Mouse (Mus musculus): ENCODE measurements around the gene Npas2.

Gene Npas2

DNA sequence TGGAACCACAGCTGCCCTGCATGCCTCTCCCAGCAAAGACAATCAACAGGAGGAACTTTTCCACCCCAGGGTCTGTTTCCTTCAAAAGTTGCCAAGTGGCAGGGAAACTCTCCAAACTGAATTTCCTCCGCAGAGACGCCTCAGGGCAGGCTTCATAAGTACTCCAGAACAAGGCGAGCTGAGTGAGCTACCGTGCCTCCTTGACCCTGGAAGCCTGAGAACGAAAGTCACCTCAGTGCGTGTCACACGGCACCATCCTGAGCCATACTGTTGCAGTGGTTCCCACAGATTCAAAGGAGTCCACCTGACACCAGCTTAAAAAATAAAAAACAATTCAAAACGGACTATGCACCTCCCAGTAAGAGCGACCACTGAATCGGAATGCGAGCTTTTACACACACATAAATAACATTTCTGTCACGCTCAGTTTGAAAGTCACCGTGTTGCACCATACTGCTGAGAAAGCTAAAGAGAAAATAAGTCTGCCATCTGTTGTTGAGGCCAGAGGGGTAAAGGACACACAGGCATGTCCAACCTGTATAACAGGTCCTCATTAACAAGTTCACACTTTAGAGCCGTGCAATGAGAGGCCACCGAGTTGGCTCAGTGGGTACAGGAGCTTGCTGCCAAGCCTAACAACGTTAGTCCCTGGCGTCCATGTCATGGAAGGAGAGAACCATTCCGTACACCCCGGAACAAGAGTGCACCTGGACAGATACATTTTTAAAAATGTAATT lies 216.7 kb downstream of the Npas2 start:
- DNase-seq (ENCODE audit: low spot score in 2 of 2), result no peak

All from right cerebral cortex, postnatal 36 days (tissue).